Mouse (Mus musculus) monocyte, adult 5-6 weeks (primary cell): ENCODE data around the gene Suv39h2. TPM values are rescaled to one million over a fixed set of nuclear protein-coding genes. Genes with fewer than 3 reads are reported as not detected.

Source experiments
- ATAC-seq: fragments of 153-309, 156-312 bp; replicated peaks from 2 replicates; pipeline ENCODE4 v1.8.0; 2017; ENCODE audit warnings: mild to moderate bottlenecking; ENCODE audit not compliant: low TSS enrichment, insufficient number of reproducible peaks, severe bottlenecking, poor library complexity, low FRiP score
- total RNA-seq: library from RNA; stranded (forward); fragments of 200-1000, 200-491, 200-594 nt; gene quantifications from 3 replicates; pipeline ENCODE4 v1.2.3, GENCODE M21; 2017

Suv39h2 gene
- total RNA-seq, 1 experiment from 2014 or later: 4.4 TPM

- no peak for ATAC-seq
Observed at GRCm38 (mm10) chr2:3430956-3431355, 43.9 kb downstream of the Suv39h2 start.

- no peak for ATAC-seq
Observed at GRCm38 (mm10) chr2:3424579-3424910, 50.3 kb downstream of the Suv39h2 start.

- peak; percentile 96 for ATAC-seq
Observed at GRCm38 (mm10) chr2:3423841-3424578, 50.8 kb downstream of the Suv39h2 start, which contains the start of gene Dclre1c. TSS of gene Dclre1c (plus strand) at chr2:3424131.

- no peak for ATAC-seq
Observed at GRCm38 (mm10) chr2:3422548-3422947, 52.3 kb downstream of the Suv39h2 start, which contains the start of gene Meig1. TSS of gene Meig1 (minus strand) at chr2:3422648.

- ATAC-seq: no peak
Observed at GRCm38 (mm10) chr2:3420157-3420556, 54.7 kb downstream of the Suv39h2 start.

- peak; percentile 81 for ATAC-seq
Observed at GRCm38 (mm10) chr2:3418883-3419431, 55.9 kb downstream of the Suv39h2 start.

- no peak for ATAC-seq
Observed at GRCm38 (mm10) chr2:3415676-3416075, 59.2 kb downstream of the Suv39h2 start.

GRCm38 (mm10) chr2:3414241-3414640 lies 60.6 kb downstream of the Suv39h2 start:
- ATAC-seq: no peak

- no peak for ATAC-seq
Observed at GRCm38 (mm10) chr2:3407756-3408155, 67.1 kb downstream of the Suv39h2 start.

- no peak for ATAC-seq
Observed at GRCm38 (mm10) chr2:3405981-3406380, 68.8 kb downstream of the Suv39h2 start.

Other genes with a start within 250 kb of the Suv39h2 start
- 18.0 to 31.9 TPM (median 18.3 TPM) in 3 replicates for gene Nmt2, start 190.8 kb downstream of the Suv39h2 start, total RNA-seq
- gene Rpp38, start 142.4 kb downstream of the Suv39h2 start, total RNA-seq: 1.8 to 9.9 TPM (median 4.4 TPM) in 3 replicates
- 4.5 TPM in 1 of 3 replicates, not detected in the others for gene Acbd7, start 138.9 kb downstream of the Suv39h2 start, total RNA-seq
- gene Olah, start 77.8 kb downstream of the Suv39h2 start, total RNA-seq: not detected in 3 replicates
- gene Meig1, start 52.4 kb downstream of the Suv39h2 start, total RNA-seq: 2.1 to 6.9 TPM in 2 of 3 replicates, not detected in the other
- 18.0 to 38.5 TPM (median 22.6 TPM) in 3 replicates for gene Dclre1c, start 50.9 kb downstream of the Suv39h2 start, total RNA-seq
- gene Gm45902, start 37.8 kb upstream of the Suv39h2 start, total RNA-seq: 6.8 to 13.6 TPM (median 9.7 TPM) in 3 replicates
- gene Hspa14, start 37.8 kb upstream of the Suv39h2 start, total RNA-seq: 87.0 to 139 TPM (median 114 TPM) in 3 replicates
- gene Cdnf, start 38.0 kb upstream of the Suv39h2 start, total RNA-seq: 0.68 TPM in 1 of 3 replicates, not detected in the others
- 432 to 778 TPM (median 669 TPM) in 3 replicates for gene Fam107b, start 95.5 kb upstream of the Suv39h2 start, total RNA-seq